ENCODE assay signal across 24 mouse cellular contexts in genomic region chr5:108647820-108648465, GRCm38 (mm10). TPM values are rescaled to one million over a fixed set of nuclear protein-coding genes. Genes with fewer than 3 reads are reported as not detected.
"Had no signal": no experiment of that assay in that cellular context is flagged by ENCODE, and none has a peak within 500 bp of the region (broad histone marks: within the 10 kb centered on the region; RNA-seq: fewer than 3 reads in every experiment).

No protein-coding gene starts in this region.

- H3K9me3 ChIP-seq: hindbrain, embryonic 10.5 days; hindbrain, embryonic 12.5 days; intestine, embryonic 15.5 days; limb, embryonic 13.5 days; limb, embryonic 15.5 days had no signal

- DNase-seq: gastrocnemius, adult 2 months; gastrocnemius, postnatal 10 days; gastrocnemius, postnatal 25 days; heart, postnatal 10 days; heart, postnatal 4 days; kidney, adult 18-20 months; kidney, adult 8-10 months; kidney, postnatal 10 days; kidney, postnatal 25 days; kidney, postnatal 4 days had no signal

- H3K9ac ChIP-seq: hindbrain, embryonic 12.5 days; hindbrain, embryonic 14.5 days; intestine, embryonic 15.5 days; limb, embryonic 13.5 days; limb, embryonic 15.5 days had no signal

- H3K4me1 ChIP-seq: hindbrain, embryonic 10.5 days; hindbrain, embryonic 12.5 days; intestine, embryonic 15.5 days; limb, embryonic 13.5 days; limb, embryonic 15.5 days had no signal

- H3K27ac ChIP-seq: gastrocnemius, adult 2 months; hindbrain, embryonic 10.5 days; hindbrain, embryonic 12.5 days; hindbrain, embryonic 14.5 days; intestine, embryonic 15.5 days; layer of hippocampus, adult 2 months; left cerebral cortex, adult 2 months; limb, embryonic 13.5 days; limb, embryonic 15.5 days had no signal

- ATAC-seq: forebrain, embryonic 16.5 days; hindbrain, embryonic 16.5 days; inflammation-experienced regulatory T-cells, adult 6 months; intestine, embryonic 15.5 days; intestine, postnatal 0 days had no signal

- H3K27me3 ChIP-seq: hindbrain, embryonic 12.5 days; intestine, embryonic 15.5 days; limb, embryonic 13.5 days; limb, embryonic 15.5 days had no signal

- H3K4me3 ChIP-seq: gastrocnemius, adult 2 months; hindbrain, embryonic 10.5 days; hindbrain, embryonic 12.5 days; intestine, embryonic 15.5 days; layer of hippocampus, adult 2 months; left cerebral cortex, adult 2 months; limb, embryonic 13.5 days; limb, embryonic 15.5 days had no signal

- H3K4me2 ChIP-seq: heart, embryonic 11.5 days; hindbrain, embryonic 12.5 days; hindbrain, embryonic 14.5 days; intestine, embryonic 15.5 days; limb, embryonic 13.5 days; limb, embryonic 15.5 days had no signal

RNA-seq across cellular contexts. Expression of gene Slc26a1, which starts 27.4 kb away (rescaled TPM):
- total RNA-seq: gastrocnemius, adult 2 months; gastrocnemius, postnatal 25 days; heart, postnatal 25 days had no signal
